Mouse (Mus musculus) kidney, adult 8-10 months (tissue): ENCODE measurements around the gene Hist1h2be.

Source experiments
- DNase-seq, 2 experiments: peaks; one replicate each; pipeline ENCODE4 v3.0.0; 2022

Hist1h2be gene

GRCm38 (mm10) chr13:23620733-23621531, at the start of gene Hist1h2be:
TSS of gene Hist1h2be (minus strand) at chr13:23621124.
- DNase-seq = peak; percentile 59 to 82

- no peak for DNase-seq
These were observed 41.6 kb upstream of the Hist1h2be start for GRCm38 (mm10) chr13:23662536-23662935.

- no peak for DNase-seq
These were observed 38.9 kb upstream of the Hist1h2be start for GRCm38 (mm10) chr13:23659636-23660366.

- peak in 1 of 2 experiments; percentile 4 for DNase-seq
These were observed 9.7 kb upstream of the Hist1h2be start for GRCm38 (mm10) chr13:23630653-23631052.

GRCm38 (mm10) chr13:23622861-23623450, 2.0 kb upstream of the Hist1h2be start:
- peak in 1 of 2 experiments; percentile 26 for DNase-seq

GRCm38 (mm10) chr13:23622175-23622671, 1.3 kb upstream of the Hist1h2be start, which contains the start of gene Hist1h1e:
TSS of gene Hist1h1e (minus strand) at chr13:23622558.
- peak; percentile 84 to 87 for DNase-seq

- DNase-seq = peak; percentile 73 to 80
These were observed 729 bp upstream of the Hist1h2be start for GRCm38 (mm10) chr13:23621532-23622174.

- DNase-seq = no peak
These were observed 730 bp downstream of the Hist1h2be start for GRCm38 (mm10) chr13:23620056-23620732.

- DNase-seq = no peak
These were observed 9.3 kb downstream of the Hist1h2be start for GRCm38 (mm10) chr13:23611638-23612037.

GRCm38 (mm10) chr13:23610393-23610792, 10.5 kb downstream of the Hist1h2be start:
- no peak for DNase-seq

GRCm38 (mm10) chr13:23609844-23610243, 11.1 kb downstream of the Hist1h2be start:
- DNase-seq = no peak

- DNase-seq = no peak
These were observed 11.7 kb downstream of the Hist1h2be start for GRCm38 (mm10) chr13:23609209-23609608.

GRCm38 (mm10) chr13:23605052-23605451, 15.9 kb downstream of the Hist1h2be start:
- DNase-seq = no peak

GRCm38 (mm10) chr13:23604452-23604851, 16.5 kb downstream of the Hist1h2be start:
- no peak for DNase-seq

- no peak for DNase-seq
These were observed 17.7 kb downstream of the Hist1h2be start for GRCm38 (mm10) chr13:23603182-23603699.

- peak; percentile 47 to 76 for DNase-seq
These were observed 23.0 kb downstream of the Hist1h2be start for GRCm38 (mm10) chr13:23597957-23598356.

GRCm38 (mm10) chr13:23595622-23596372, 25.1 kb downstream of the Hist1h2be start:
- DNase-seq = no peak

GRCm38 (mm10) chr13:23595185-23595584, 25.7 kb downstream of the Hist1h2be start:
- no peak for DNase-seq

- DNase-seq = peak in 1 of 2 experiments; percentile 29
These were observed 27.7 kb downstream of the Hist1h2be start for GRCm38 (mm10) chr13:23593051-23593770.

GRCm38 (mm10) chr13:23592614-23593013, 28.3 kb downstream of the Hist1h2be start:
- DNase-seq = no peak
